Mouse (Mus musculus) C2C12 (cell line): Measurements from ENCODE around the gene Slc6a1. TPM values are rescaled to one million over a fixed set of nuclear protein-coding genes. Genes with fewer than 3 reads are reported as not detected.

Experiments used
- H3K27me3 ChIP-seq: one replicate; pipeline ENCODE4 v1.6.1; 2011; ENCODE audit not compliant: control insufficient read depth, insufficient read depth, insufficient read length
- H3K36me3 ChIP-seq: one replicate; pipeline ENCODE4 v1.6.1; 2011; ENCODE audit not compliant: control insufficient read depth, insufficient read depth
- H3K4me3 ChIP-seq: one replicate; pipeline ENCODE4 v1.5.1; 2011; ENCODE audit warnings: mild to moderate bottlenecking, control low read depth; ENCODE audit not compliant: poor library complexity, insufficient read depth, severe bottlenecking
- H3K79me2 ChIP-seq: one replicate; pipeline ENCODE4 v1.6.1; 2011; ENCODE audit not compliant: control insufficient read depth, insufficient read depth
- H3K79me3 ChIP-seq: one replicate; pipeline ENCODE4 v1.6.1; 2011; ENCODE audit warnings: low read depth, control low read depth
- H3ac ChIP-seq: one replicate; pipeline ENCODE3; 2011; ENCODE audit warnings: low read depth; ENCODE audit not compliant: control insufficient read depth, insufficient read length
- CEBPB ChIP-seq: IDR thresholded peaks from one replicate; pipeline ENCODE4 v1.6.1; 2011; ENCODE audit warnings: low read depth, mild to moderate bottlenecking, control low read depth, moderate library complexity
- CTCF ChIP-seq: IDR thresholded peaks from one replicate; pipeline ENCODE4 v1.5.1; 2011; ENCODE audit not compliant: control insufficient read depth, insufficient read depth, insufficient read length
- FOSL1 ChIP-seq: IDR thresholded peaks from one replicate; pipeline ENCODE4 v1.8.0; 2011; ENCODE audit warnings: mild to moderate bottlenecking, low read length; ENCODE audit not compliant: poor library complexity, insufficient read depth, severe bottlenecking
- MAX ChIP-seq: IDR thresholded peaks from one replicate; pipeline ENCODE4 v1.6.1; 2011; ENCODE audit warnings: mild to moderate bottlenecking, control low read depth
- MYOD1 ChIP-seq: IDR thresholded peaks from one replicate; pipeline ENCODE4 v1.6.1; 2011; ENCODE audit warnings: low read depth; ENCODE audit not compliant: control insufficient read depth, insufficient read length
- MYOG ChIP-seq: IDR thresholded peaks from one replicate; pipeline ENCODE4 v1.6.1; 2011; ENCODE audit not compliant: control insufficient read depth, insufficient read length; ENCODE audit errors: extremely low read depth
- USF1 ChIP-seq: IDR thresholded peaks from one replicate; pipeline ENCODE4 v1.6.1; 2011; ENCODE audit warnings: low read depth, mild to moderate bottlenecking, control low read depth, moderate library complexity
- polyA plus RNA-seq: library from polyadenylated mRNA; unstranded; fragments of >200 nt; fragmentation: generic; extraction: Trizol; gene quantifications from one replicate; pipeline ENCODE4 v1.2.1, GENCODE M21; 2012; ENCODE audit warnings: missing spikeins

The Slc6a1 gene
- polyA plus RNA-seq, 1 experiment = not detected

GRCm38 (mm10) chr6:114291396-114291795 lies 9.0 kb downstream of the Slc6a1 start:
- no peak overlapping the region for H3ac ChIP-seq
- no peak for TF ChIP-seq FOSL1
- no peak for TF ChIP-seq CTCF
- TF ChIP-seq USF1 = no peak
- no peak for TF ChIP-seq CEBPB
- TF ChIP-seq MAX = no peak
- no peak for TF ChIP-seq MYOD1
- no peak for TF ChIP-seq MYOG
- H3K4me3 ChIP-seq = no peak overlapping the region
- no peaks in the 10 kb centered on the region for H3K79me2 ChIP-seq
- H3K36me3 ChIP-seq = no peaks in the 10 kb centered on the region
- peaks cover 78% of the 10 kb centered on the region for H3K27me3 ChIP-seq
- H3K79me3 ChIP-seq = no peaks in the 10 kb centered on the region

- Histone ChIP-seq H3K27me3 (peaks cover 70% of the 10 kb centered on the region), H3K36me3 (no peaks in the 10 kb centered on the region), H3ac (no peak overlapping the region), H3K79me2 (no peaks in the 10 kb centered on the region), H3K79me3 (no peaks in the 10 kb centered on the region), H3K4me3 (no peak overlapping the region)
- TF ChIP-seq USF1 (no peak), MYOG (no peak), CTCF (no peak), FOSL1 (no peak), CEBPB (no peak), MAX (no peak), MYOD1 (no peak)
Measured at GRCm38 (mm10) chr6:114293511-114293910, 11.1 kb downstream of the Slc6a1 start.

- peaks cover 73% of the 10 kb centered on the region for H3K27me3 ChIP-seq
Measured at GRCm38 (mm10) chr6:114295086-114295485, 12.7 kb downstream of the Slc6a1 start.

GRCm38 (mm10) chr6:114297260-114298002 lies 15.0 kb downstream of the Slc6a1 start:
- Histone ChIP-seq H3K79me2 (no peaks in the 10 kb centered on the region), H3K36me3 (no peaks in the 10 kb centered on the region), H3K27me3 (peaks cover 73% of the 10 kb centered on the region), H3K79me3 (no peaks in the 10 kb centered on the region), H3ac (no peak overlapping the region), H3K4me3 (no peak overlapping the region)
- TF ChIP-seq MYOG (no peak), CTCF (no peak), CEBPB (no peak), FOSL1 (no peak), MYOD1 (no peak)

More at GRCm38 (mm10) chr6:114295086-114295485, 12.7 kb downstream of the Slc6a1 start:
- no peak for TF ChIP-seq CTCF
- TF ChIP-seq USF1 = no peak
- no peak for TF ChIP-seq MYOD1
- no peak for TF ChIP-seq MAX
- TF ChIP-seq CEBPB = no peak
- TF ChIP-seq MYOG = no peak
- no peak for TF ChIP-seq FOSL1
- H3K79me3 ChIP-seq = no peaks in the 10 kb centered on the region
- H3K79me2 ChIP-seq = no peaks in the 10 kb centered on the region
- no peaks in the 10 kb centered on the region for H3K36me3 ChIP-seq
- H3ac ChIP-seq = no peak overlapping the region
- no peak overlapping the region for H3K4me3 ChIP-seq

- H3K27me3 ChIP-seq = peaks cover 75% of the 10 kb centered on the region
- no peak overlapping the region for H3K4me3 ChIP-seq
- no peaks in the 10 kb centered on the region for H3K36me3 ChIP-seq
- H3K79me3 ChIP-seq = no peaks in the 10 kb centered on the region
- H3ac ChIP-seq = no peak overlapping the region
- TF ChIP-seq MAX = no peak
- peak; percentile 72 for TF ChIP-seq USF1
- TF ChIP-seq MYOG = no peak
- no peak for TF ChIP-seq FOSL1
- no peak for TF ChIP-seq CTCF
- TF ChIP-seq MYOD1 = no peak
- H3K79me2 ChIP-seq = no peaks in the 10 kb centered on the region
Measured at GRCm38 (mm10) chr6:114299699-114300098, 17.3 kb downstream of the Slc6a1 start.

GRCm38 (mm10) chr6:114300737-114301136 lies 18.3 kb downstream of the Slc6a1 start:
- Histone ChIP-seq H3K4me3 (no peak overlapping the region), H3K27me3 (peaks cover 74% of the 10 kb centered on the region), H3K36me3 (no peaks in the 10 kb centered on the region), H3ac (no peak overlapping the region), H3K79me3 (no peaks in the 10 kb centered on the region), H3K79me2 (no peaks in the 10 kb centered on the region)
- TF ChIP-seq CTCF = no peak
- no peak for TF ChIP-seq FOSL1
- no peak for TF ChIP-seq MYOG
- TF ChIP-seq USF1 = no peak
- no peak for TF ChIP-seq MAX
